Mouse (Mus musculus): ENCODE data around the gene Aldh18a1.
"Not testable (repeated sequence)": the region's sequence is repeated elsewhere in the genome, so short reads cannot be mapped to it uniquely, and the experiment has no call there.

DNA sequence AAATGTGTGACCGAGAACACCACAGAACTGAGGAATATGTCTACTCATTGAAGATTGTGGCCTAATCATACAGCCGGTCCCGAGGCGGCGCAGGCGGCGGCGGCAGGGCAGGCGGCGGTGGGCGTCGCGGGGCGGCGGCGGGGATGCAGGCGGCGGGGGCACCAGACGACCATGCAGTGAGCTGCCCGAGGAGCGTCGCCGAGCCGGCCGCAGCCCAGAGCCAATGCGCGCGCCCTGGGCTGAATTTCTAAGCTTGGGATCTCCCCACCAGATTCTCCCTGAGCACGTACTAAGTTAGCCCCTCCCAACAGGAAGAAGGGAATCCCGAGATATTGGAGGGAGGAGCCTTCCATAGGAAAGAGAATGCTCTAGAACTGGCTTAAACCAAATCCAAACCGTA lies 26.7 kb downstream of the Aldh18a1 start:
- not testable (repeated sequence) for TF ChIP-seq GATA1 (IDR thresholded peaks at IDR 0.05; ENCODE audit: borderline replicate concordance, low read length); FLI1 (IDR thresholded peaks at IDR 0.05; ENCODE audit: low read length)
